Mouse (Mus musculus): ENCODE measurements around the gene Olfr573-ps1. TPM values are rescaled to one million over a fixed set of nuclear protein-coding genes. Genes with fewer than 3 reads are reported as not detected.

Olfr573-ps1 gene
- polyA plus RNA-seq, 1 experiment from 2014 or later, result not detected

DNA sequence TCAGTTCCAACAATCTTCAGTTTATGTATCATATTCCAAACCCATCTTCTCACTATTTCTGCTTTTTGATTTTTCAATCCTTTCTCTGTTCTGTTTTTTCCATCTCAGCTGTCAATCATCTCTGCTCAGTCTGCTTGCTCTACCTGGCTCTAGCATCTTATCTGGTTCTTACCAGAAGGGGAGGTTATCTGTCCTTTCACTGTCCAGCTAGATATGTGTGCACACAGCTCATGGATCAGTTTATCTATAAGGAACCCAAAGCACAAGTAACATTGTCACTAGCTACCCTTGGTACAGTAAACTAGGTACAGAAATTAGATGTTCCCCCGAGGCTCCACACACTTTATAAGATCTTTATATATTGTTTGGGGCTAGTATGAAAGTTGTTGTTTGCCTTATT is 1.0 kb upstream of the Olfr573-ps1 start:
- H3K9me3 ChIP-seq (replicated peaks; ENCODE audit: control insufficient read depth, low read length), result no peaks in the 10 kb centered on the region
- no peaks in the 10 kb centered on the region for H3K27me3 ChIP-seq (ENCODE audit: control insufficient read depth, insufficient read depth, low read length)
- no peak overlapping the region for H3K4me3 ChIP-seq (ENCODE audit: low read length)
- H3K27ac ChIP-seq (ENCODE audit: low read length), result no peak overlapping the region
- H3K4me1 ChIP-seq (ENCODE audit: control insufficient read depth, insufficient read depth, low read length), result no peaks in the 10 kb centered on the region
- no peaks in the 10 kb centered on the region for H3K36me3 ChIP-seq (ENCODE audit: control insufficient read depth, insufficient read depth)
- WGBS, result 82% methylated on average over 1 of the region's 1 CpGs
- ATAC-seq (replicated peaks; ENCODE audit: extremely low read depth, insufficient read depth, low FRiP score), result no peak
- no peak overlapping the region for H3K9ac ChIP-seq (ENCODE audit: low read length)
- H3K4me2 ChIP-seq (ENCODE audit: low read depth, low read length), result no peak overlapping the region

DNA sequence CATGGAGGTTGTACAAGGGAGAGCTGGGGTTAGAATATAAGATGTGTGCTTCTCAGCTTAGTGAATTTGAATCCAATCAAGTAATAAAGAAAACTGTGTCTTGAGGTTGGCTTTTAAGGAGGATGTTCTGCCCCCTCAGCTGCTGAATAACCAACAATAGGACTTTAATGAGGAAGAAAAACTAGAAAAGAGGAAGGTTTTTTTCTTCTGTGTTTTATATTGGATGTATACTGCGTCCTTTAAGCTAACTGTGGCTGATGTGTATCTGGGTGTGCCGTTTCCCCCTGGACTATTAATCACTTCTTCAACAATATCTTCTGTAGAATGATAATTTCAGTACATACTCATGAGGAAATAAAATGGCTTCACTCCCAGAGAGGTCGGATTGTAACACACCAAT is 15.3 kb downstream of the Olfr573-ps1 start:
- no peaks in the 10 kb centered on the region for H3K36me3 ChIP-seq (ENCODE audit: control insufficient read depth, insufficient read depth)
- no peaks in the 10 kb centered on the region for H3K4me1 ChIP-seq (ENCODE audit: control insufficient read depth, insufficient read depth, low read length)
- WGBS, result 65% methylated on average over 3 of the region's 3 CpGs

DNA sequence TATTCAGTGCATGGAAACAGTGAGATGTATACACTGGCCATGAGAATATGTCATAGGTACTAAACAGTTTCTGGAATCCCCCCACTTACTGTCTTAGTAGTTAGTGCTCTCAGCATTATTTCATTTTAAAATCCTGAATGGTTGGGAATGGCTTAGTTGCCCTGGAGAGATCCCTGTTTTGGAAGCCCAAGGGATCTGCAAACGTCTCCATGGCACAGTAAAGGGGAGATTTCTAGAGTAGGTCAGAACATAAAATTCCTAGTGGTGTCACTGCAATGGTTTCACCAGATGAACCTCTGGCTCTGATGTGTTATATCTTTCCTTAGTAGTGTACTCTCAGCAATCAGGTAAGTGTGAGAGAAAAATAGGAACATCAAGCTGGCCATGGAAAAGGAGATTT is 18.3 kb downstream of the Olfr573-ps1 start, which contains the start of gene Olfr572:
TSS of gene Olfr572 (plus strand) at position 301 of the 400 bp plus-strand sequence.
- Histone ChIP-seq H3K36me3 (ENCODE audit: control insufficient read depth, insufficient read depth) (no peaks in the 10 kb centered on the region), H3K4me3 (ENCODE audit: low read length) (no peak within 1 kb of the TSS), H3K4me1 (ENCODE audit: control insufficient read depth, insufficient read depth, low read length) (no peaks in the 10 kb centered on the region), H3K27ac (ENCODE audit: low read length) (no peak within 1 kb of the TSS), H3K9ac (ENCODE audit: low read length) (no peak within 1 kb of the TSS), H3K27me3 (ENCODE audit: control insufficient read depth, insufficient read depth, low read length) (no peaks in the 10 kb centered on the region), H3K9me3 (replicated peaks; ENCODE audit: control insufficient read depth, low read length) (no peaks in the 10 kb centered on the region), H3K4me2 (ENCODE audit: low read depth, low read length) (no peak within 1 kb of the TSS)
- 50% methylated on average over 1 of the region's 1 CpGs for WGBS
- no peak for ATAC-seq (replicated peaks; ENCODE audit: extremely low read depth, insufficient read depth, low FRiP score)

More for the DNA sequence above, 15.3 kb downstream of the Olfr573-ps1 start:
- no peak overlapping the region for H3K4me3 ChIP-seq (ENCODE audit: low read length)
- H3K4me2 ChIP-seq (ENCODE audit: low read depth, low read length), result no peak overlapping the region
- no peak overlapping the region for H3K27ac ChIP-seq (ENCODE audit: low read length)
- H3K9me3 ChIP-seq (replicated peaks; ENCODE audit: control insufficient read depth, low read length), result no peaks in the 10 kb centered on the region
- no peak overlapping the region for H3K9ac ChIP-seq (ENCODE audit: low read length)
- ATAC-seq (replicated peaks; ENCODE audit: extremely low read depth, insufficient read depth, low FRiP score), result no peak
- no peaks in the 10 kb centered on the region for H3K27me3 ChIP-seq (ENCODE audit: control insufficient read depth, insufficient read depth, low read length)

DNA sequence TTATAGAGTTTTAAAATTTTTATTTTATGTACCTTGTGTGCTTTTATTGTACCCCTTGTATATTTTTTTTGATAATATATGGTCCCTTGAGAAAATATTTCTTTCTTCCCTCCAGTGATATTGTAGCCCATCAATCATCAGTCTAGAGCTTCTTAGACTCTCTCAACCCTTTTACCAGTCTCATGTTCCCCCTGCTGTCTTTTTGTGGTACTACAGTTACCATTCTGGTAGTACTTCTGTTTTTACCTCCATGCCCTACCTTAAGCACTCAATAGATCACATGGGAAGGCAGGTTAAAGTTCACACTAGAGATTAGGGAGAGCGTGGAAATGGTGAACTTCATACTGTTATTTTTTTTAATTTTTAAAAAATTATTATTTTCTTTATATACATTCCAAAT is 22.7 kb downstream of the Olfr573-ps1 start:
- no peak overlapping the region for H3K9ac ChIP-seq (ENCODE audit: low read length)
- 0 out of 2 replicates have a peak, but pooled peaks cover 2% of the 10 kb centered on the region for H3K4me1 ChIP-seq (ENCODE audit: control insufficient read depth, insufficient read depth, low read length)
- H3K27me3 ChIP-seq (ENCODE audit: control insufficient read depth, insufficient read depth, low read length), result no peaks in the 10 kb centered on the region
- WGBS, result 8% methylated on average over 1 of the region's 1 CpGs
- H3K27ac ChIP-seq (ENCODE audit: low read length), result no peak overlapping the region
- H3K9me3 ChIP-seq (replicated peaks; ENCODE audit: control insufficient read depth, low read length), result no peaks in the 10 kb centered on the region
- ATAC-seq (replicated peaks; ENCODE audit: extremely low read depth, insufficient read depth, low FRiP score), result peak; percentile 49; the same call in 1 of the 2 replicates
- no peak overlapping the region for H3K4me2 ChIP-seq (ENCODE audit: low read depth, low read length)
- H3K4me3 ChIP-seq (ENCODE audit: low read length), result no peak overlapping the region
- H3K36me3 ChIP-seq (ENCODE audit: control insufficient read depth, insufficient read depth), result no peaks in the 10 kb centered on the region

DNA sequence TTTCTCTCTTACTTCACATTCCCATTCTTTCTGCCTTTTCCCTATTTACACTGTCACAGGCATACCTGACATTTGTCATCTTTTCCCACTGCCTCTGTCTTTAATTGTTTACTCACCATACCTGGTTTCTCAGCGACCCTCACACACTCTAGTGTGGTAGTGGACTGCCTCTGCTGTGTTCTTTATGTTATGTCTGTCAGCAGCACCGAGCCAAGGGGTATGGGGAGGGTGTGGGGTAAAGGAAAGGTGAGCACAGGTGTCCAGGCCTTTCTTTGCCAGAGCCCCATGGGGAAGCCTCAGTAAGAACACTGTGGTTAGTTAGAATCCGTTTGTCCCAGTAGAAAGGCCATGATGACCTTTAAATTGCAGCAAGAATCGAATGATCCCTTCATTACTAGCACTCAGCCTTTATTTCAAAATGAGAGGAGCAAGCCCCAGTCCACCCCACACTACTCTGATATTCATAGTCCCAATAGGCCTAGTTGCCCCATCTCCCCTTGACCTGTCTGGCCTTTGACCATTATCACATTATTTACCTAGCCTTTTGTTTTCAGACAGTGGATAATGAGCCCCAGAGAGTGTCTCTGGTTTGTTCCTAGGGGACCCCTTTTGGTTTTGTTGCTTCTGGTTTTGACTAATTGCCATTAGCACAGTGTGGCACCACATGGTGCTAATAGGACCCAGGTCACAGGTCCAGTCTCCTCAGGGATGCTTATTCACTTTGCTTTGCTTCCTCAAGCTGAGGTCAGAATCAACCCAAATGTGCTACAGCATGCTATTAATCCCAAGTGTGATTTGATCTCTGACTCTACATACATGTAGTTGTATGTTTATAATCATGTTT is 25.1 kb downstream of the Olfr573-ps1 start, which contains the start of gene Olfr571:
TSS of gene Olfr571 (minus strand) at position 505 of the 844 bp plus-strand sequence.
- 0 out of 2 replicates have a peak, but pooled peaks cover 2% of the 10 kb centered on the region for H3K4me1 ChIP-seq (ENCODE audit: control insufficient read depth, insufficient read depth, low read length)
- no peaks in the 10 kb centered on the region for H3K27me3 ChIP-seq (ENCODE audit: control insufficient read depth, insufficient read depth, low read length)
- H3K4me2 ChIP-seq (ENCODE audit: low read depth, low read length), result no peak within 1 kb of the TSS
- H3K9me3 ChIP-seq (replicated peaks; ENCODE audit: control insufficient read depth, low read length), result no peaks in the 10 kb centered on the region
- ATAC-seq (replicated peaks; ENCODE audit: extremely low read depth, insufficient read depth, low FRiP score), result no peak
- no peak within 1 kb of the TSS for H3K27ac ChIP-seq (ENCODE audit: low read length)
- no peak within 1 kb of the TSS for H3K9ac ChIP-seq (ENCODE audit: low read length)
- H3K4me3 ChIP-seq (ENCODE audit: low read length), result no peak within 1 kb of the TSS
- 66% methylated on average over 4 of the region's 4 CpGs for WGBS
- H3K36me3 ChIP-seq (ENCODE audit: control insufficient read depth, insufficient read depth), result no peaks in the 10 kb centered on the region

DNA sequence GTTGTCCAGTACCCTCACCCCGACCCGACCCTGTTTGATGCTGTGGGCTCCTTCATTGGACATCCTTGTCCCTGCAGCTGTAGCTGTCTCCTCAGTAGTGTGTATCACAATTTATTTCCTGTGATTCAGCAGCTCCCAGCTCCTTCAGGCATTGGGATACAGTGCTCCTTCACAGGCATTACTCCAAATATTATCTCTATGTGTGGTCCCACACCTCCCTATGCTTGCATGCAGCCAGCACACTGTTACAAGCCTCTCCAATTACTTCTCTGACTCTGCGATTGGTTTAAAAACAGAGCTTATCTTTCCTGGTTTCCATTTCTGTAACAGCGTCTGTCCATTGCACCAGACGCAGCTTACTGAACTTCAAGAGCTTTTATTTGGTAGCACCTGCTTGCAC is 26.0 kb downstream of the Olfr573-ps1 start:
- 35% methylated on average over 5 of the region's 5 CpGs for WGBS

DNA sequence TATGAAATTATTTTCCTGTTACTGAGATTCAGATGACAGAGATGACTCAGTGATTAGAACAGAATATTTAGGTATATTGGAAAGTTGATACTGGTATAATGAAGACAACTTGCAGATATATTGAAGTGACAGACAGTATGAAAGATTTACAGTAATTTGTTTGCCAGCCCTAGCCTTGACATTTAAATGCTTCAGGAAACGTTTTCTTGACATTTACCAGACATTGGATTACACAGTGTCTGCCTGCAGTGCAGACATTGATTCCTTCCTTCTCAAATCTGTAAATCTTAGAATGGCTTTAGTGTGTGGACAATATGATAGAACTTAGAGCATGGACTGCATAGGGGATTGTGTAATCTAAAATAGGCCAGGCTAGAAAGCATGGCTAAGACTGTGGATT is 27.1 kb downstream of the Olfr573-ps1 start:
- ATAC-seq (replicated peaks; ENCODE audit: extremely low read depth, insufficient read depth, low FRiP score), result no peak
- H3K4me2 ChIP-seq (ENCODE audit: low read depth, low read length), result no peak overlapping the region
- no peaks in the 10 kb centered on the region for H3K27me3 ChIP-seq (ENCODE audit: control insufficient read depth, insufficient read depth, low read length)
- no peak overlapping the region for H3K4me3 ChIP-seq (ENCODE audit: low read length)
- H3K4me1 ChIP-seq (ENCODE audit: control insufficient read depth, insufficient read depth, low read length), result 0 out of 2 replicates have a peak, but pooled peaks cover 2% of the 10 kb centered on the region
- H3K9ac ChIP-seq (ENCODE audit: low read length), result no peak overlapping the region
- no peaks in the 10 kb centered on the region for H3K36me3 ChIP-seq (ENCODE audit: control insufficient read depth, insufficient read depth)
- WGBS, result 31% methylated on average over 1 of the region's 1 CpGs
- H3K27ac ChIP-seq (ENCODE audit: low read length), result no peak overlapping the region
- no peaks in the 10 kb centered on the region for H3K9me3 ChIP-seq (replicated peaks; ENCODE audit: control insufficient read depth, low read length)

More for the DNA sequence above, 26.0 kb downstream of the Olfr573-ps1 start:
- ATAC-seq (replicated peaks; ENCODE audit: extremely low read depth, insufficient read depth, low FRiP score), result peak; percentile 41; the same call in 1 of the 2 replicates
- no peak overlapping the region for H3K4me2 ChIP-seq (ENCODE audit: low read depth, low read length)
- no peaks in the 10 kb centered on the region for H3K27me3 ChIP-seq (ENCODE audit: control insufficient read depth, insufficient read depth, low read length)
- H3K27ac ChIP-seq (ENCODE audit: low read length), result no peak overlapping the region
- no peak overlapping the region for H3K4me3 ChIP-seq (ENCODE audit: low read length)
- no peaks in the 10 kb centered on the region for H3K9me3 ChIP-seq (replicated peaks; ENCODE audit: control insufficient read depth, low read length)
- H3K36me3 ChIP-seq (ENCODE audit: control insufficient read depth, insufficient read depth), result no peaks in the 10 kb centered on the region
- no peak overlapping the region for H3K9ac ChIP-seq (ENCODE audit: low read length)
- 0 out of 2 replicates have a peak, but pooled peaks cover 2% of the 10 kb centered on the region for H3K4me1 ChIP-seq (ENCODE audit: control insufficient read depth, insufficient read depth, low read length)

Other genes starting within 250 kb of the Olfr573-ps1 start
- gene Olfr557, start 246.7 kb downstream of the Olfr573-ps1 start, polyA plus RNA-seq (2015; fragmentation: Nextera tagmentation; extraction: Ambion mirVana), result not detected in 2 replicates
- gene Olfr558, start 240.4 kb downstream of the Olfr573-ps1 start, polyA plus RNA-seq (2015; fragmentation: Nextera tagmentation; extraction: Ambion mirVana), result 1.3 and 1.5 TPM in 2 replicates
- not detected in 2 replicates for gene Olfr33, start 223.5 kb downstream of the Olfr573-ps1 start, polyA plus RNA-seq (2015; fragmentation: Nextera tagmentation; extraction: Ambion mirVana)
- gene Olfr559, start 215.1 kb downstream of the Olfr573-ps1 start, polyA plus RNA-seq (2015; fragmentation: Nextera tagmentation; extraction: Ambion mirVana), result not detected in 2 replicates
- 0.07 TPM in 1 of 2 replicates, not detected in the other for gene Olfr560, start 183.2 kb downstream of the Olfr573-ps1 start, polyA plus RNA-seq (2015; fragmentation: Nextera tagmentation; extraction: Ambion mirVana)
- gene Olfr78, start 183.1 kb downstream of the Olfr573-ps1 start, polyA plus RNA-seq (2015; fragmentation: Nextera tagmentation; extraction: Ambion mirVana), result 0.14 and 0.39 TPM in 2 replicates
- gene Olfr561, start 171.4 kb downstream of the Olfr573-ps1 start, polyA plus RNA-seq (2015; fragmentation: Nextera tagmentation; extraction: Ambion mirVana), result not detected in 2 replicates
- not detected in 2 replicates for gene Olfr564, start 139.1 kb downstream of the Olfr573-ps1 start, polyA plus RNA-seq (2015; fragmentation: Nextera tagmentation; extraction: Ambion mirVana)
- gene Olfr566, start 83.8 kb downstream of the Olfr573-ps1 start, polyA plus RNA-seq (2015; fragmentation: Nextera tagmentation; extraction: Ambion mirVana), result not detected in 2 replicates
- gene Olfr568, start 65.5 kb downstream of the Olfr573-ps1 start, polyA plus RNA-seq (2015; fragmentation: Nextera tagmentation; extraction: Ambion mirVana), result not detected in 2 replicates
- gene Olfr569, start 51.7 kb downstream of the Olfr573-ps1 start, polyA plus RNA-seq (2015; fragmentation: Nextera tagmentation; extraction: Ambion mirVana), result not detected in 2 replicates
- not detected in 2 replicates for gene Olfr570, start 48.0 kb downstream of the Olfr573-ps1 start, polyA plus RNA-seq (2015; fragmentation: Nextera tagmentation; extraction: Ambion mirVana)
- gene Olfr571, start 25.0 kb downstream of the Olfr573-ps1 start, polyA plus RNA-seq (2015; fragmentation: Nextera tagmentation; extraction: Ambion mirVana), result not detected in 2 replicates
- gene Olfr572, start 18.2 kb downstream of the Olfr573-ps1 start, polyA plus RNA-seq (2015; fragmentation: Nextera tagmentation; extraction: Ambion mirVana), result not detected in 2 replicates
- gene Olfr574, start 5.9 kb upstream of the Olfr573-ps1 start, polyA plus RNA-seq (2015; fragmentation: Nextera tagmentation; extraction: Ambion mirVana), result not detected in 2 replicates
- gene Olfr575, start 16.2 kb upstream of the Olfr573-ps1 start, polyA plus RNA-seq (2015; fragmentation: Nextera tagmentation; extraction: Ambion mirVana), result not detected in 2 replicates
- gene Olfr576, start 20.1 kb upstream of the Olfr573-ps1 start, polyA plus RNA-seq (2015; fragmentation: Nextera tagmentation; extraction: Ambion mirVana), result not detected in 2 replicates
- not detected in 2 replicates for gene Olfr577, start 33.4 kb upstream of the Olfr573-ps1 start, polyA plus RNA-seq (2015; fragmentation: Nextera tagmentation; extraction: Ambion mirVana)
- not detected in 2 replicates for gene Olfr578, start 46.7 kb upstream of the Olfr573-ps1 start, polyA plus RNA-seq (2015; fragmentation: Nextera tagmentation; extraction: Ambion mirVana)
- not detected in 2 replicates for gene Olfr582, start 95.4 kb upstream of the Olfr573-ps1 start, polyA plus RNA-seq (2015; fragmentation: Nextera tagmentation; extraction: Ambion mirVana)
- gene Olfr583, start 108.7 kb upstream of the Olfr573-ps1 start, polyA plus RNA-seq (2015; fragmentation: Nextera tagmentation; extraction: Ambion mirVana), result not detected in 2 replicates
- not detected in 2 replicates for gene Olfr584, start 139.3 kb upstream of the Olfr573-ps1 start, polyA plus RNA-seq (2015; fragmentation: Nextera tagmentation; extraction: Ambion mirVana)
- gene Olfr585, start 155.1 kb upstream of the Olfr573-ps1 start, polyA plus RNA-seq (2015; fragmentation: Nextera tagmentation; extraction: Ambion mirVana), result not detected in 2 replicates
- gene Olfr586, start 183.1 kb upstream of the Olfr573-ps1 start, polyA plus RNA-seq (2015; fragmentation: Nextera tagmentation; extraction: Ambion mirVana), result not detected in 2 replicates
- gene Olfr588-ps1, start 198.3 kb upstream of the Olfr573-ps1 start, polyA plus RNA-seq (2015; fragmentation: Nextera tagmentation; extraction: Ambion mirVana), result not detected in 2 replicates
- not detected in 2 replicates for gene Olfr589, start 213.8 kb upstream of the Olfr573-ps1 start, polyA plus RNA-seq (2015; fragmentation: Nextera tagmentation; extraction: Ambion mirVana)
- gene Olfr591, start 235.8 kb upstream of the Olfr573-ps1 start, polyA plus RNA-seq (2015; fragmentation: Nextera tagmentation; extraction: Ambion mirVana), result not detected in 2 replicates
- not detected in 2 replicates for gene Olfr592, start 242.2 kb upstream of the Olfr573-ps1 start, polyA plus RNA-seq (2015; fragmentation: Nextera tagmentation; extraction: Ambion mirVana)

Measured in heart, embryonic 16.5 days (tissue).